Mouse (Mus musculus): ENCODE results near the gene Teddm2. TPM values are rescaled to one million over a fixed set of nuclear protein-coding genes. Genes with fewer than 3 reads are reported as not detected.
A peak's percentile ranks its signal among the peaks of the same experiment; 100 is the strongest.

Teddm2 gene
- polyA plus RNA-seq, 1 experiment from 2014 or later, result 0.80 TPM

DNA sequence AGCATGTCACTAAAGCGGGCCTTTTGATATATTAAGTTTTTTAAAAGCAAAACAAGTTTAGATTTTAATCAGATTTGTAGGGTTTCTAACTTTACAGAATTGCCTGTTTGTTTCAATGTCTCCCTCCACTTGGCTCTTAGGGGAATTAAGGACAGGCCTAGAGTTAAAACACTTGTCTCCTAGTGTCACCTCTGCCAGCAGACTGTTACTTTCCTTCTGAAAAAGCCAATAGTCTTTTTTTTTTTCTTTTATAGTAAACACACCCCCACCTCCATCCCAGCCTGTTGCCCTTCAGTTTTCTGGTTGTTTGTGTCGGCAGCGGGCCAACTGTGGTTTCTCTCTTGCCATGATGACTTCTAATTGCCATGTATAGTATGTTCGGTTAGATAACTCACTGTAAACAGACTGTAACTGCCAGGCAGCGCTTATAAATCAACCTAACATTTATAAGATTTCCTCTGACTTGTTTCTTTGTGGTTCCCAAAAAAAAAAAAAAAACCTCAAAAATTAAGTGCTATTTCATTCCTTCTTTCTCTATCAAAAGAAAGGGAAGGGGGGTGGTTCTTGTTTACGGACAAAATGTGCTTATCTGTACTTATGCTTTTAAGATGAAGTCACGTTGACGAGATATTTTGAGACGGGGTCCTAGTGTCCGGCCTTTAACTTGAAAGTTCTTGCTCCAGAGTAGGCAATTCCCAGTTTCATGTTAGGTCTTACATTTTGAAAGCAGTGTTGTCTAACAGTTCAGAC lies 9.4 kb upstream of the Teddm2 start:
- Histone ChIP-seq H3K36me3 (ENCODE audit: control insufficient read depth, insufficient read depth, low read length) (peaks cover 62% of the 10 kb centered on the region), H3K4me2 (ENCODE audit: low read length) (no peak overlapping the region), H3K9ac (replicated peaks; ENCODE audit: low read length) (no peak overlapping the region), H3K4me1 (ENCODE audit: control insufficient read depth, insufficient read depth, low read length) (no peaks in the 10 kb centered on the region), H3K4me3 (replicated peaks; ENCODE audit: low read depth, low read length) (no peak overlapping the region), H3K27me3 (ENCODE audit: control insufficient read depth, insufficient read depth, low read length) (no peaks in the 10 kb centered on the region), H3K27ac (replicated peaks; ENCODE audit: low read depth, low read length) (no peak overlapping the region), H3K9me3 (ENCODE audit: control insufficient read depth, low read length) (no peaks in the 10 kb centered on the region)
- no peak for DNase-seq
- WGBS, result 95% methylated on average over 10 of the region's 10 CpGs
- no peak for ATAC-seq (ENCODE audit: low FRiP score, low TSS enrichment)

DNA sequence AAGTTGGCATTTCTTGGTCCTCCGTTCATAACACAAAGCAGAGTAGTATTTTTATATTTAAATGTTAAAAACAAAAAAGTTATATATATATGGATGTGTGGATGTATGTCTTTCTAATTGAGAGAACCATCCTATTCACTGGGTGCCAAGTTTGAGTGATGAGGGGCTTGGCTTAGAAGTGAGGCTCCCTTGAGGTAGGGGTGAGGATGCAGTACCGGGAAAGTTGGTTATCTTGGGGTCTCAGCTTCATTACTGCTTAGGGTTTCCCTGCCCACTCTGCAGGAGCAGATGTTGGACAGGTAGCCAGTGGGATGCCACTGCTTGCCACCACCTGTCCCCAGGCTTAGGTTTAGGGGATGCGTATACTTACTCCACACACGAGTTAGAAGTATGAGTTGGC lies 8.7 kb upstream of the Teddm2 start:
- 89% methylated on average over 4 of the region's 4 CpGs for WGBS
- no peak for ATAC-seq (ENCODE audit: low FRiP score, low TSS enrichment)
- no peak overlapping the region for H3K27ac ChIP-seq (replicated peaks; ENCODE audit: low read depth, low read length)
- H3K36me3 ChIP-seq (ENCODE audit: control insufficient read depth, insufficient read depth, low read length), result peaks cover 68% of the 10 kb centered on the region
- no peak overlapping the region for H3K9ac ChIP-seq (replicated peaks; ENCODE audit: low read length)
- no peaks in the 10 kb centered on the region for H3K4me1 ChIP-seq (ENCODE audit: control insufficient read depth, insufficient read depth, low read length)
- H3K9me3 ChIP-seq (ENCODE audit: control insufficient read depth, low read length), result no peaks in the 10 kb centered on the region
- H3K4me3 ChIP-seq (replicated peaks; ENCODE audit: low read depth, low read length), result no peak overlapping the region
- no peak for DNase-seq
- H3K4me2 ChIP-seq (ENCODE audit: low read length), result no peak overlapping the region
- no peaks in the 10 kb centered on the region for H3K27me3 ChIP-seq (ENCODE audit: control insufficient read depth, insufficient read depth, low read length)

DNA sequence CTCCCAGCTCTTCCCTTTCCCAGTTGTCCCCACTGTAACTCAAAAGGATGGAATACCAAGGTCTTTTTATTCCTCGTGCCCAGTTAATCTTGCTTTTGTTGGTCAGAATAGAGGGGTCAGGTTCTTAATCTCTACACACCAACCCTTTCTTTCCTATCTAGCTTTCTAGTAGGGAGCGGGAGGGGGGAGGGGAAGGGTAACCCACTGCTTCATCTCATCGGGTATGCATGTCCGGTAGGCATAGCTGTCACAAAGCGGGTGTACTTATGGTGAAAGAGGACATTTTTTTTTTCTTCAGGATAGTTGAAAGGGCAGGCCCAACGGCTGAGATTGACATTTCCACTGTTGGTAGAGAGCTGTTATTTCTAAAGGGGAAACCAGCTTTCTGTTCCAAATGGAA lies 8.2 kb upstream of the Teddm2 start:
- Histone ChIP-seq H3K4me2 (ENCODE audit: low read length) (no peak overlapping the region), H3K4me3 (replicated peaks; ENCODE audit: low read depth, low read length) (no peak overlapping the region), H3K27me3 (ENCODE audit: control insufficient read depth, insufficient read depth, low read length) (no peaks in the 10 kb centered on the region), H3K36me3 (ENCODE audit: control insufficient read depth, insufficient read depth, low read length) (peaks cover 74% of the 10 kb centered on the region), H3K4me1 (ENCODE audit: control insufficient read depth, insufficient read depth, low read length) (0 out of 2 replicates have a peak, but pooled peaks cover under 1% of the 10 kb centered on the region), H3K9me3 (ENCODE audit: control insufficient read depth, low read length) (no peaks in the 10 kb centered on the region), H3K27ac (replicated peaks; ENCODE audit: low read depth, low read length) (no peak overlapping the region), H3K9ac (replicated peaks; ENCODE audit: low read length) (no peak overlapping the region)
- WGBS, result 31% methylated on average over 6 of the region's 6 CpGs
- ATAC-seq (ENCODE audit: low FRiP score, low TSS enrichment) (no peak), DNase-seq (peak; percentile 39)

DNA sequence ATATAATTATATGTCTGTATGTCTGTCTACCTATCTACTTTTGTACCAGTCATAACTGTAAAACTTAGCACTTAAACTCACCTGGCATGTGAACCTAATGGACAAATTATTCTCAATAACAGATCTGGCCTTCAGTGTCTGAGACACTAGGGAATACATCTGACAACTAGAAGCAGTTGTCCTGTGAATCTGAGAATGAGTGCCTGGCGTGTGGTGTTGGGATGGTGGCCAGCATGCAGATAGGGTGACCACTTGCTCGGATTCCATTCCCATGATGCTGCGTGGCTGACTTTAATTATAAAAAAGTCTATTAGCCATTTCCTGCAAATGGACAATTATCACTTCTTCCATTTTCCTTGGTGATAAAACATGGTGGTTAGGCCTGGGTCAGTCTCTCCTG lies 5.9 kb upstream of the Teddm2 start:
- peaks cover 22% of the 10 kb centered on the region for H3K4me1 ChIP-seq (ENCODE audit: control insufficient read depth, insufficient read depth, low read length)
- no peaks in the 10 kb centered on the region for H3K9me3 ChIP-seq (ENCODE audit: control insufficient read depth, low read length)
- no peak overlapping the region for H3K9ac ChIP-seq (replicated peaks; ENCODE audit: low read length)
- no peak overlapping the region for H3K4me2 ChIP-seq (ENCODE audit: low read length)
- H3K4me3 ChIP-seq (replicated peaks; ENCODE audit: low read depth, low read length), result no peak overlapping the region
- H3K27ac ChIP-seq (replicated peaks; ENCODE audit: low read depth, low read length), result no peak overlapping the region
- ATAC-seq (ENCODE audit: low FRiP score, low TSS enrichment), result no peak
- no peak for DNase-seq
- 98% methylated on average over 3 of the region's 3 CpGs for WGBS
- no peaks in the 10 kb centered on the region for H3K27me3 ChIP-seq (ENCODE audit: control insufficient read depth, insufficient read depth, low read length)
- H3K36me3 ChIP-seq (ENCODE audit: control insufficient read depth, insufficient read depth, low read length), result peaks cover 78% of the 10 kb centered on the region

DNA sequence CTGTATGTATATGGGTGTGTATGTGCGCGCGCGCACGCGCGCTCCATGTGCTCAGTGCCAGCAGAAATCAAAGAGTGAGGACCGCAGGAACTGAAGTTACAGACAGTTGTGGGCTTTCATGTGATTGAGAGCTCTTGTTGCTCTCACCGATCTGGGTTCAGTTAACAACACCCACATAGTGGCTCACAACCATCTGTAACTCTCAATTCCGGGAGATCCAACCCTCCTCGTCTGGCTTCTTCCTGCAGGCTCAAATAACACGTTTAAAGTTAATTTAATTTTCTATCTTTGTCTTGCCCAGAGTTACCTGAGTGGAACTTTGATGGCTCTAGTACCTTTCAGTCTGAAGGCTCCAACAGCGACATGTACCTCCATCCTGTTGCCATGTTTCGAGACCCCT lies 4.2 kb upstream of the Teddm2 start:
- peaks cover 22% of the 10 kb centered on the region for H3K4me1 ChIP-seq (ENCODE audit: control insufficient read depth, insufficient read depth, low read length)
- no peak overlapping the region for H3K27ac ChIP-seq (replicated peaks; ENCODE audit: low read depth, low read length)
- H3K36me3 ChIP-seq (ENCODE audit: control insufficient read depth, insufficient read depth, low read length), result peaks cover 63% of the 10 kb centered on the region
- no peaks in the 10 kb centered on the region for H3K9me3 ChIP-seq (ENCODE audit: control insufficient read depth, low read length)
- no peak for ATAC-seq (ENCODE audit: low FRiP score, low TSS enrichment)
- no peak overlapping the region for H3K4me3 ChIP-seq (replicated peaks; ENCODE audit: low read depth, low read length)
- 96% methylated on average over 14 of the region's 14 CpGs for WGBS
- no peak overlapping the region for H3K9ac ChIP-seq (replicated peaks; ENCODE audit: low read length)
- H3K4me2 ChIP-seq (ENCODE audit: low read length), result no peak overlapping the region
- H3K27me3 ChIP-seq (ENCODE audit: control insufficient read depth, insufficient read depth, low read length), result no peaks in the 10 kb centered on the region
- DNase-seq, result no peak

DNA sequence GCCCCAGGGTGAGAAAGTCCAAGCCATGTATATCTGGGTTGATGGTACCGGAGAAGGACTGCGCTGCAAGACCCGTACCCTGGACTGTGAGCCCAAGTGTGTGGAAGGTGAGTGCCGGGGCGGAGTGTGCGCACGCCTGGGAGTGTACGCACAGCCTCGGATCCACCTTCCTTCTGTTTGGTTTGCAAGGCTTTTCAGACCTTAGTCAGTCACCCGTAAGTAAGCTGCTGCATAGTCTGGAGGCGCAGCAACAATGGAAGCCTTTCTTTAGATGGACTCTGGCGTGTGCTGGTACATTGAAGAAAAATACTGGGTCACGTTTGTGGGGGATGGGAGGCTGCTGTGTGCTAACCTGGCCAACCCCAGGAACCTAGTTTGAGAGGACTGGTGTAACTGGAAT lies 3.0 kb upstream of the Teddm2 start:
- WGBS, result 79% methylated on average over 13 of the region's 13 CpGs
- no peaks in the 10 kb centered on the region for H3K9me3 ChIP-seq (ENCODE audit: control insufficient read depth, low read length)
- no peak overlapping the region for H3K27ac ChIP-seq (replicated peaks; ENCODE audit: low read depth, low read length)
- no peaks in the 10 kb centered on the region for H3K27me3 ChIP-seq (ENCODE audit: control insufficient read depth, insufficient read depth, low read length)
- H3K36me3 ChIP-seq (ENCODE audit: control insufficient read depth, insufficient read depth, low read length), result peaks cover 51% of the 10 kb centered on the region
- peaks cover 27% of the 10 kb centered on the region for H3K4me1 ChIP-seq (ENCODE audit: control insufficient read depth, insufficient read depth, low read length)
- no peak overlapping the region for H3K4me3 ChIP-seq (replicated peaks; ENCODE audit: low read depth, low read length)
- H3K9ac ChIP-seq (replicated peaks; ENCODE audit: low read length), result no peak overlapping the region
- DNase-seq (no peak), ATAC-seq (ENCODE audit: low FRiP score, low TSS enrichment) (no peak)
- H3K4me2 ChIP-seq (ENCODE audit: low read length), result peak overlapping the region; percentile 87

DNA sequence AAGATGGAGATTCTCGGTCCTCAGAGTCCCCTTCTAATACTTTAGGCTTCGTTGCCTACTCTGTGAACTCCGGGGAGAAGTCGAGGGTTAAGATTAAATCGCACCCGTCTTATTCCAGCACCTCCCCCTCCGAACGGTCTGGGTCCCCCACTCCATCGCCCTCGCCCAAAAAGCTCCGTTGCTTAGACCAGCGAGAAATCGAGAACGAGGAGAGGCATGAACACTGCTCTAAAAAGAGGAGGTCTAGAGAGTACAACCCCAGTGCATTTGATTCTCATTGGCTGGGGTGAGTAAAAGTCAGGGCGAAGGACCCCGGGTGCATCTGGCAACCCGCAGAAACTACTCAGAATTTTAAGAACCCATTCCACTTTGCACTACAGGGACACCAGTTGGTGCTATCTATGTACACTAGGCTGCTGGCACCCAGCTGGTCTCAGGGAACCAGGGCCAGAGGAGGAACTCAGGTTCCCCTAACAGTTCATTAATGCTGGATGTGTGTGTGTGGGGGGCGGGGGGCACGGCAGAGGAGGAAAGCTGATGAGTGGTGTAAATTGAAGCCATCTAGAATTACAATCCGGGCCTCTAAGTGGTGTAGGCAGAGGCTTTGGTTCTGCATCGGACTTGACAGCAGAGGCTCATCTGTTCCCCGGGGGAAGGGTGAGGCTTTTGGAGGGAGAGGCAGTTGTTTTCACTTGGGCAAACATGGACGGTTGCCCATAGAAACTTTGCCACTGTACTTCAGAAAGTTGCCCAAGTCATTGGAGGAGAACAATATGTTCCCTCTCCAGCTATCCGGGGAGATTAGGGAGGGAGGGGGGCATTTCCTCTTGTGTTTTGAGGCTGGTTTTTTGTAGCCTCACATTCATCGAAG lies 1.1 kb upstream of the Teddm2 start:
- Histone ChIP-seq H3K4me2 (ENCODE audit: low read length) (peak overlapping the region; percentile 87), H3K4me3 (replicated peaks; ENCODE audit: low read depth, low read length) (peak overlapping the region; percentile 91), H3K36me3 (ENCODE audit: control insufficient read depth, insufficient read depth, low read length) (peaks cover 32% of the 10 kb centered on the region), H3K4me1 (ENCODE audit: control insufficient read depth, insufficient read depth, low read length) (peaks cover 27% of the 10 kb centered on the region), H3K9me3 (ENCODE audit: control insufficient read depth, low read length) (no peaks in the 10 kb centered on the region), H3K9ac (replicated peaks; ENCODE audit: low read length) (peak overlapping the region; percentile 92), H3K27me3 (ENCODE audit: control insufficient read depth, insufficient read depth, low read length) (no peaks in the 10 kb centered on the region), H3K27ac (replicated peaks; ENCODE audit: low read depth, low read length) (peak overlapping the region; percentile 97)
- ATAC-seq (ENCODE audit: low FRiP score, low TSS enrichment) (no peak), DNase-seq (peak; percentile 58)
- 2% methylated on average over 25 of the region's 25 CpGs for WGBS

DNA sequence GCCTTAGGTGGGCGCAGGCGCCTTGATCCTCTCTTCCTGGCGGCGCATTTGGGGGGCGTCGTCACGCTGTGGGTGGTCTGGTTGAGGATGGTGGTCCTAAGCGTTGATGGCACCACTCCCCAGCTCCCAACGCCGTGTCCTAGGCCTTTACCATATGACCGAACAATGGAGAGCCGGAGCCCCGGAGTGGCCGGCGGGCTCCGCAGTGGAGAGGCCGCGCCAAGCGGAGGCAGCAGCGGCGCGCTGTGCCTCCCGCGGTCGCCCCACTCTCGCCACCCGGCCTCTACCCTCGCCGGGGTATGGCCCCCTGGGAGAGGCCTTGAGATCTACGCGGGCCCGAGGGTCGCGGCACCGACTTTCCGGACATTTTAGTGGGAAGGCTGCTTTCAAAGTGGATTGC lies 353 bp upstream of the Teddm2 start:
- under 1% methylated on average over 36 of the region's 36 CpGs for WGBS
- H3K27me3 ChIP-seq (ENCODE audit: control insufficient read depth, insufficient read depth, low read length), result no peaks in the 10 kb centered on the region
- H3K4me2 ChIP-seq (ENCODE audit: low read length), result peak overlapping the region; percentile 87
- peaks cover 26% of the 10 kb centered on the region for H3K36me3 ChIP-seq (ENCODE audit: control insufficient read depth, insufficient read depth, low read length)
- H3K4me3 ChIP-seq (replicated peaks; ENCODE audit: low read depth, low read length), result peak overlapping the region; percentile 91
- H3K27ac ChIP-seq (replicated peaks; ENCODE audit: low read depth, low read length), result peak overlapping the region; percentile 97
- peak; percentile 60 for ATAC-seq (ENCODE audit: low FRiP score, low TSS enrichment)
- H3K9ac ChIP-seq (replicated peaks; ENCODE audit: low read length), result peak overlapping the region; percentile 92
- DNase-seq, result no peak
- H3K9me3 ChIP-seq (ENCODE audit: control insufficient read depth, low read length), result no peaks in the 10 kb centered on the region
- H3K4me1 ChIP-seq (ENCODE audit: control insufficient read depth, insufficient read depth, low read length), result peaks cover 27% of the 10 kb centered on the region
